Mouse (Mus musculus) layer of hippocampus, adult 11-12 months (tissue): ENCODE measurements around the gene Cd274.
A peak's percentile ranks its signal among the peaks of the same experiment; 100 is the strongest.
"Not testable (repeated sequence)": the region's sequence is repeated elsewhere in the genome, so short reads cannot be mapped to it uniquely, and the experiment has no call there.

Source experiments
- DNase-seq: peaks from one replicate; pipeline ENCODE4 v3.0.0; 2022; ENCODE audit warnings: low spot score

Gene Cd274

GRCm38 (mm10) chr19:29394721-29395120 lies 27.5 kb downstream of the Cd274 start:
- DNase-seq: no peak

DNA sequence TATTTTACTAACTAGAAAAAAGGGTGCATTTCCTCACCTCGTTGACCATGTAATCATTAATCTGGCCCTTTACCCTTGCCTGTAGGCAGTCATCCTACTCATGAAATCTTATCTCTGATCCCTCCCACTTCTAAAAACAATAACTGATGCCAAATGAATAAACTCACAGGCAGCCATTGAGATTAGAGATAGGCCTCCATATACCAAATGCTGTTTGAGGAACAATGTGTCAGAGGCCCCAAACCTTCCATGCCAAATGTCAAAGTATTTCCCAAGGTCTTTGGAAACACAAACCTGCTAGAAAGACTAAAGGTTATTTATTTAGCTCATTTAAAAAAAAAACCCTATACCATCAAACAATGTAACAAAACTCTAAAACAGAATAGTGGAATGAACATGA lies 29.1 kb downstream of the Cd274 start:
- DNase-seq: no peak

- no peak for DNase-seq
These were observed 32.5 kb downstream of the Cd274 start for GRCm38 (mm10) chr19:29399786-29400185.

DNA sequence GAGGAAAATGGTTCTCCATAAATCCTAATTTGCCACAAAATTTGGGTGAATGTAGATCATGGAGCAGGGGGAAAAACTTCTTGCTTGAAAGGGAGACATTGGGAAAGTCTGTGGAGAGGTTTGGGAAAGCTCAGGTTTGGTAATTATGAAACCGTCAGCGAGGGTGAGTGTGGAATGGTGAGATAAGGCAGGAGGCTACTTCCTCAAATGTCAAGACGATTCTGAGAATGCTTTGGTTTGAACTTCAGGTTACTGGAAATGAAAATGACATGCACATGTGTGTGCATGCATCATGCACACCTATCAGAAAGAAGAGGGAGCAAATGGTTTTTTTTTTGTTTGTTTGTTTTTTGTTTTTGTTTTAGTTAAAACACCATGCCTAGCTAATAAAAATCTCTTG lies 33.2 kb downstream of the Cd274 start:
- no peak for DNase-seq

- no peak for DNase-seq
These were observed 35.4 kb downstream of the Cd274 start for GRCm38 (mm10) chr19:29402621-29403020.

DNA sequence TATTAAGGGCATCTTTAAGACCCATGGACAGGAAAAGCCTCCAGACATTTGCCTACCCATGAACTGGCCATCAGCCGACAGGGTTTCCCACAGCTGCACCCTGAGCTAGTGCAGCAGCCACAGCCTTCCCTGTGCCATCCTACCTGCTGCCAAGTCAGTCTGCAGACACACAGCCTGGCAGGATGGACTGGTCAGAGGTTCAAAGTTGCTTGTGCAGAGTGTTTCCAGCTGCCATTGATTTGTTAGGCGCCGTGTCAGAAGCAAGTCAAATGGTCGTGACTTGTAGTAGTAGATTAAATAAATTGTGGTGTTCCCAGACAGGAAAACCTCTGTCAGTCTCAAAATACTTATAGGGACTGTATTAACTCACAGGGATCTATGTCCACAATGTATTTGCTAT lies 36.0 kb downstream of the Cd274 start:
- DNase-seq: no peak

GRCm38 (mm10) chr19:29405388-29405787 lies 38.1 kb downstream of the Cd274 start:
- DNase-seq: no peak

GRCm38 (mm10) chr19:29406042-29407017 lies 39.1 kb downstream of the Cd274 start:
- DNase-seq: no peak

DNA sequence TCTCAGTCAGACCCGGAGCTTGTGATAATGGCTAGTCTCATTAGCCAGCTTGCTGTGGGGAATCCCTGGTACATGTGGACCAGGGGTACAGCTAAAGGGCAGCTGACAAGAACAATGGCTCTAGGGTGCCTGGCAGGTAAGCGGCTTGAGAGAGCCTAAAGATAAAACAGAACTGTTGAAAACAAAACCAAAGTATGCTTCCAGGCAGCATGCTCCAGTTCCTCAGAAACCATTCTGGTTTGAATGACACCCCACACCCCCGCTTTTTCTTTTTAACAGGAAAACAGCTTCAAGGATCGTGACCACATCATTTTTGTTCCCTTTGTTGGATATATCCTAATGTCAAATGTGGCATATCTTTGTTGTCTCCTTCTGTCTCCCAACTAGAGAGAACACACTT lies 43.4 kb downstream of the Cd274 start, which contains the start of gene Pdcd1lg2:
Gene Pdcd1lg2, plus strand, starts transcription at position 301 of the 400 bp plus-strand sequence.
- DNase-seq: no peak

GRCm38 (mm10) chr19:29412476-29413420 lies 45.5 kb downstream of the Cd274 start:
- peak; percentile 52 for DNase-seq

GRCm38 (mm10) chr19:29414513-29414912 lies 47.3 kb downstream of the Cd274 start:
- DNase-seq: no peak

GRCm38 (mm10) chr19:29414917-29415316 lies 47.7 kb downstream of the Cd274 start:
- not testable (repeated sequence) for DNase-seq

DNA sequence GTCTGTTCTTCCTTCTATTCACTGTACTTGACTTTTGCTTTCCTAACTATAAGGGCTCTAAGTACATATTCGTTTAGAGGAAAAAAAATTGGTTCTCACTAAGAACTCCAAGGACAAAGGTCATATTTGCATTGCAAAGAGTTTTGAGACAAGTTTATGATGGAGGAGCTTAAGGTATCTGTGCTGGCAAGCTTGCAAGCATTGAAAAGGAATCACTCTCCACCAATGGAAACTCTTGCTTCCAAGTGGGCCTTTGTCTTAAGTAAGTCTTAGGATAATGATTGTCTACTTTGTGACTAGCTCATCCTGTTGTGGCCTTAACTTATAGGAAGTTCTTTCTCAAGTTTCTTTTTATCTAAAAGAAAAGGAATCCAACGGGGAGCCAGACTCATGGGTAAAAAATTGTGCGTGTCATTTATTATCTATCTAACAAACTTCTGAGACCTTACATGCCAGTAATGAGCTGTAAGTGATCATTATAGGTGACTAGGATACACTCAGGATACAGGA lies 49.2 kb downstream of the Cd274 start:
- no peak for DNase-seq

DNA sequence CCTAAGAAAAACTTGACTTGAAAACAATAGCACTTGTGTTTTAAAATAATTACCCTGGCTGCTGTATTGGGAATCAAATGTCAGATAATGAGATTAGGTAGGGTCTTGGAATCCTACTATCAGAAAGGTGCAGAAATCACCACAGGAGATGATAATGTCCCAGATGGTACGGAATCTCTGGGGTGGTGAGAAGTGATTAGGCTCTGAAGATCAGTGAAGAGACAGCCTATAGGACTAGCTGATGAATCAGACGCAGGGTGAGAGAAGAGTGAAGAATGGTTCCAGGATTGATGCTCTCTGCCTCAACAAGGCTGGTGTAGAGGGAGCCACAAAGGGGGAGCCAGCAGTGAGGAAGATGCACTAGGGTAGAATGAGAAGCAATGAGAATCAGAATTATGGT lies 49.9 kb downstream of the Cd274 start:
- DNase-seq: no peak

GRCm38 (mm10) chr19:29417894-29418293 lies 50.6 kb downstream of the Cd274 start:
- DNase-seq: no peak

- no peak for DNase-seq
These were observed 51.4 kb downstream of the Cd274 start for GRCm38 (mm10) chr19:29418661-29419115.

GRCm38 (mm10) chr19:29419506-29419905 lies 52.3 kb downstream of the Cd274 start:
- DNase-seq: no peak

GRCm38 (mm10) chr19:29419946-29420345 lies 52.7 kb downstream of the Cd274 start:
- DNase-seq: no peak

- no peak for DNase-seq
These were observed 53.1 kb downstream of the Cd274 start for GRCm38 (mm10) chr19:29420397-29420796.

- DNase-seq: no peak
These were observed 54.9 kb downstream of the Cd274 start for GRCm38 (mm10) chr19:29422013-29422645.

GRCm38 (mm10) chr19:29422796-29423195 lies 55.5 kb downstream of the Cd274 start:
- DNase-seq: no peak

GRCm38 (mm10) chr19:29430516-29430915 lies 63.3 kb downstream of the Cd274 start:
- DNase-seq: no peak
